Mouse (Mus musculus) ES-Bruce4 (cell line): ENCODE measurements around the gene Atp1a1. TPM values are rescaled to one million over a fixed set of nuclear protein-coding genes. Genes with fewer than 3 reads are reported as not detected.

ENCODE experiments used
- H3K27ac ChIP-seq: 2 replicates; pipeline ENCODE4 v1.5.1; 2012; ENCODE audit warnings: low read length, inconsistent platforms; ENCODE audit not compliant: insufficient read depth
- H3K27me3 ChIP-seq: 2 replicates; pipeline ENCODE4 v1.6.1; 2012; ENCODE audit warnings: mild to moderate bottlenecking, low read length, inconsistent platforms; ENCODE audit not compliant: control insufficient read depth, poor library complexity, insufficient read depth, severe bottlenecking
- H3K36me3 ChIP-seq: 2 replicates; pipeline ENCODE4 v1.6.1; 2012; ENCODE audit warnings: inconsistent platforms, mild to moderate bottlenecking, low read length, moderate library complexity; ENCODE audit not compliant: control insufficient read depth, poor library complexity, insufficient read depth, severe bottlenecking
- H3K4me1 ChIP-seq: one replicate; pipeline ENCODE4 v1.8.1; 2011; ENCODE audit warnings: low read length; ENCODE audit not compliant: control insufficient read depth, insufficient read depth
- H3K4me3 ChIP-seq: 2 replicates; pipeline ENCODE4 v1.5.1; 2011; ENCODE audit warnings: low read depth, mild to moderate bottlenecking, low read length
- H3K9ac ChIP-seq: 2 replicates; pipeline ENCODE4 v1.6.1; 2012; ENCODE audit warnings: low read depth, mild to moderate bottlenecking, inconsistent platforms; ENCODE audit not compliant: poor library complexity, severe bottlenecking
- H3K9me3 ChIP-seq: replicated peaks from 2 replicates; pipeline ENCODE4 v1.6.1; 2012; ENCODE audit warnings: mild to moderate bottlenecking, low read length, inconsistent platforms; ENCODE audit not compliant: control insufficient read depth, poor library complexity, insufficient read depth, severe bottlenecking
- CTCF ChIP-seq: IDR thresholded peaks from one replicate; pipeline ENCODE4 v1.8.1; 2011; ENCODE audit warnings: low read depth, low read length
- EP300 ChIP-seq: IDR thresholded peaks from 2 replicates; pipeline ENCODE4 v1.6.1; 2011; ENCODE audit warnings: low read depth, low read length; ENCODE audit not compliant: insufficient read depth
- POLR2A ChIP-seq: IDR thresholded peaks from one replicate; pipeline ENCODE4 v1.8.1; 2011; ENCODE audit warnings: low read length; ENCODE audit not compliant: insufficient read depth
- polyA plus RNA-seq: library from polyadenylated mRNA; stranded (reverse); fragments of >200 nt; gene quantifications from 2 replicates; pipeline ENCODE4 v1.2.4, GENCODE M21; 2011; ENCODE audit warnings: low read depth; ENCODE audit not compliant: missing spikeins, insufficient read depth, insufficient read length

The Atp1a1 gene
- polyA plus RNA-seq, 1 experiment, result 220 TPM

DNA sequence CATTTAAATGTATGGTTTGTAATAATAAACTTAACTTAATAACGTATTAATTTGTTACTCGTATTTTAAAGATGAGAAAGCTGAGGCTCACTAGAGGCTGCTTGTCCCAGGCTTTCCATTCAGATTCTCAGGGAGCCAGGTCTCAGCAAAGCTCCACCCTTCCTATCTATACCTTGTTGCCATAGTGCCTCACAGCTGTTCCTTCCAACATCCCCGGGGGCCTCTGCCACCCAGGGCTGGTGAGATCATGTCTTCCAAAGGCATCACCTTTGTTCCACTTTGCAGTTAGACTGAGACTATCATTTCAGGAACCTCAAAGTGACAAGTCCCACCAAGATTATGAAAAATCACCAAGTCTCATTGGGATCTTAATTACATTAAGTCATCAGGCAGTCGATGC, 63.9 kb downstream of the Atp1a1 start:
- no peaks in the 10 kb centered on the region for H3K4me1 ChIP-seq
- TF ChIP-seq CTCF (no peak), EP300 (no peak), POLR2A (no peak)
- no peak overlapping the region for H3K9ac ChIP-seq
- no peaks in the 10 kb centered on the region for H3K9me3 ChIP-seq
- no peak overlapping the region for H3K4me3 ChIP-seq
- H3K27ac ChIP-seq, result no peak overlapping the region
- no peaks in the 10 kb centered on the region for H3K27me3 ChIP-seq
- no peaks in the 10 kb centered on the region for H3K36me3 ChIP-seq

DNA sequence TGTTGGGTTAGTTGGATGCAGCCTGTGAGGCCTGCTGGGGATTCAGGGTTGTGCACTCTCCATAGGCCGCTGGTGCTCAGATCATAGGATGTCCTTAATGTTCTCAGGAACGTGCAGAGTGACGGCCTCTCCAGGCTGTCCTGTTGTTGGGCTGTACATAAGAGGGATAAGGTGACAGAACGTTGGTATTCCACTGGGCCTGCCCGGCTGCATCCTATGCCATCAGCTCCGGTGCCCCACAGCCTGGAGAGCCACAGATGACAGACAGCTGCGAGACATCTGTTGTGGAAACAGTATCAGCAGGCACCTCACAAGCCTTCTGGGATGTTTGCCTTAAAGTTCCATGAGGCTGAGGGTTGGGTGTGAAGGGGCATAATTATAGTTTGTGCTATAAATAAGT, 68.2 kb downstream of the Atp1a1 start:
- no peak overlapping the region for H3K4me3 ChIP-seq
- no peaks in the 10 kb centered on the region for H3K36me3 ChIP-seq

DNA sequence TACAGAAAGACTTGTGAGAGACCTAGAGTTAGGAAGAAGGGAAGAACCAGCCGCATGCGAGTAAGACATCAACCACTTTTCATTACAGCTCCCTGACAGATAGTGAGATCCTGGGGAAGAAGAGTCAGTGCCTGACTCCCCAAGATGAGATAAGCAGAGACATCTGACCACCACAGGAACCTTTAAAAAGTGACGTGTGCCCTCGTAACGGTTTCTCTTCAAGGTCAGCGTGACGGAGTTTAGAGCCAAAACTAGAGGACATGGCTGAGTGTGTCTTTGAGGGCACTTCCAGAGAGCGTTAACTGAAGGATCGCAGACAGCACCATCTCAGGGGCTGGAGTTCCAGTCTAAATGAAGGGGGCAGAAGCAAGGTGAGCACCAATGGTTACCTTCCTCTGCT, 70.2 kb downstream of the Atp1a1 start:
- no peak for TF ChIP-seq EP300
- TF ChIP-seq POLR2A, result no peak
- no peak for TF ChIP-seq CTCF
- Histone ChIP-seq H3K36me3 (no peaks in the 10 kb centered on the region), H3K27ac (no peak overlapping the region)

More for the DNA sequence above, 68.2 kb downstream of the Atp1a1 start:
- TF ChIP-seq CTCF (no peak), EP300 (no peak), POLR2A (no peak)
- Histone ChIP-seq H3K9ac (no peak overlapping the region), H3K27me3 (no peaks in the 10 kb centered on the region), H3K4me1 (no peaks in the 10 kb centered on the region), H3K9me3 (no peaks in the 10 kb centered on the region), H3K27ac (no peak overlapping the region)

DNA sequence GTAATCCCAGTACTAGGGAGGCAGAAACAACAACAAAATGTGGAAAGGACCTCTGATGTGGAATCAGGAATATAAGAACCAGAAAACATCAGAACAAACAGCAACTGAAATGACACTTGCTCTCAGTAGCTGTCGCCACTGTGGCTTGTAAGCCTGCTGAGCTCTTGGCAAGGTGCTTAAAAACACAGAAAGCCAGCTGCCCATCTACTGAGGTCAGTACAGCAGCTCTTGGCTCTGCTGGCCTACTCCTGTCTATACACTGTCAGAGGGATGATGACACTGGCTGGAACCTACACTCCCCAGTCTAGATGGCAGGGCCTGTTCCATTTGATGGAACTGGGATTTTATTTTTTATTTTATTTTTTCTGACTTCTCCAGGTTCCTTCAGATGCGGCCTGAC, 71.1 kb downstream of the Atp1a1 start:
- H3K4me1 ChIP-seq, result no peaks in the 10 kb centered on the region
- H3K36me3 ChIP-seq, result no peaks in the 10 kb centered on the region
- TF ChIP-seq CTCF (no peak), EP300 (no peak), POLR2A (no peak)
- no peak overlapping the region for H3K9ac ChIP-seq
- H3K9me3 ChIP-seq, result no peaks in the 10 kb centered on the region
- H3K4me3 ChIP-seq, result no peak overlapping the region
- H3K27me3 ChIP-seq, result no peaks in the 10 kb centered on the region
- no peak overlapping the region for H3K27ac ChIP-seq

More for the DNA sequence above, 70.2 kb downstream of the Atp1a1 start:
- no peaks in the 10 kb centered on the region for H3K9me3 ChIP-seq
- H3K4me3 ChIP-seq, result no peak overlapping the region
- no peak overlapping the region for H3K9ac ChIP-seq
- H3K27me3 ChIP-seq, result no peaks in the 10 kb centered on the region
- no peaks in the 10 kb centered on the region for H3K4me1 ChIP-seq

DNA sequence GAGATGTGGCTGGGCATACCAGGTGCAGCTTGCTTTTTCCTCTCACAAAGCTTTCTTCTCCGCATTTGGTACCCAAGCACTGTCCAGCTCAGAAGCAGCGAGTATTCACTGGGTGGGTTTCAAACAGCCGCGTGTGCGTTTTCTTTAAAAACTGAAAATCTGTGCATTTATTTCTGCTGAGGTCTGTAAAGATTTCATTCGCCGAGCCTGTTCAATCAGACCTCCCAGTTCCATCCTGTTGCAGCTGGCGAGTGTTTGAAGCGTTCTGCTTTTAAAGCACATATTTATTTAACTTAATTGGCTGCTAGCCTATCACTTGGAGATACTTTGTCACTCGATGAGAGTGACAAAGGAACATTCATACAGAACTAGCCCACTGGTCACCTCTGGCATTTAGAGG, 73.6 kb downstream of the Atp1a1 start:
- Histone ChIP-seq H3K4me3 (no peak overlapping the region), H3K9me3 (no peaks in the 10 kb centered on the region), H3K9ac (no peak overlapping the region), H3K27me3 (no peaks in the 10 kb centered on the region), H3K27ac (no peak overlapping the region), H3K4me1 (peaks cover 2% of the 10 kb centered on the region), H3K36me3 (no peaks in the 10 kb centered on the region)
- TF ChIP-seq POLR2A, result no peak
- no peak for TF ChIP-seq CTCF
- no peak for TF ChIP-seq EP300

DNA sequence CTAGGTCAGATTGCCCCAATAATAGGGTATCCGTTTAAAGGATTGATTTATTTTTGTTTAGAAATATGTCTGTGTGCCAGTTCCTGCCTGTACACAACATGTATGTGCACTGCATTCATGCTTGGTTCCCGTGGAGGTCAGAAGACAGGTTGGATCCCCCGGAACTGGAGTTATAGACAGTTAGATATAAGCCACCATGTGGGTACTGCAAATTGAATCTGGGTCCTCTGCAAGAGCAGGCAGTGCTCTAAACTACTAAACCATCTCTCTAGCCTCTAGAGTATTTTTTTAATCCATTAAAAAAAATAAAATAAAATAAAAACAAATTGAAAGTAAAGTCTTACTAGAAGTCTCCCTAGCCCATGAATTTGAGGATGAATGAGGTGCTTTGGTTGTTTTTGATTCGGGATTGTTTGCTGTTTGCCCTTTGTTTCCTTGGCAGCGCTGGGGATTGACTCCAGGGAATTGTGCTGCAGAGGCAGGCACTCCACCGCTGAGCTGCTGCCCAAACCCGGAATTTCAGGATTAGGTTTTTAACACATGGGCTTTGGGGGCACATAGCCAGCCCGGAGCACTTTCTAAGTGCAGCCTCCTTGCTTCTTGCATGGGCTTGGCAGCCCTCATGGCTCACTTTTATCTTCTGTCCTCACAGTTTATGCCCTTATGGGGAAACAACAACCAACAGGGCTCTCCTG, 75.4 kb downstream of the Atp1a1 start:
- no peaks in the 10 kb centered on the region for H3K9me3 ChIP-seq
- H3K9ac ChIP-seq, result no peak overlapping the region
- no peak overlapping the region for H3K27ac ChIP-seq
- no peaks in the 10 kb centered on the region for H3K36me3 ChIP-seq
- TF ChIP-seq POLR2A (no peak), EP300 (no peak), CTCF (no peak)
- no peak overlapping the region for H3K4me3 ChIP-seq
- peaks cover 2% of the 10 kb centered on the region for H3K4me1 ChIP-seq
- H3K27me3 ChIP-seq, result no peaks in the 10 kb centered on the region
